Mouse (Mus musculus) C2C12 (cell line): ENCODE data around the gene Csrp1.

Experiments used
- CTCF ChIP-seq: IDR thresholded peaks from one replicate; pipeline ENCODE4 v1.5.1; 2011; ENCODE audit not compliant: control insufficient read depth, insufficient read depth, insufficient read length
- FOSL1 ChIP-seq: IDR thresholded peaks from one replicate; pipeline ENCODE4 v1.8.0; 2011; ENCODE audit warnings: mild to moderate bottlenecking, low read length; ENCODE audit not compliant: poor library complexity, insufficient read depth, severe bottlenecking
- MAX ChIP-seq: IDR thresholded peaks from one replicate; pipeline ENCODE4 v1.6.1; 2011; ENCODE audit warnings: mild to moderate bottlenecking, control low read depth
- MYOD1 ChIP-seq: IDR thresholded peaks from one replicate; pipeline ENCODE4 v1.6.1; 2011; ENCODE audit warnings: low read depth; ENCODE audit not compliant: control insufficient read depth, insufficient read length
- USF1 ChIP-seq: IDR thresholded peaks from one replicate; pipeline ENCODE4 v1.6.1; 2011; ENCODE audit warnings: low read depth, mild to moderate bottlenecking, control low read depth, moderate library complexity

DNA sequence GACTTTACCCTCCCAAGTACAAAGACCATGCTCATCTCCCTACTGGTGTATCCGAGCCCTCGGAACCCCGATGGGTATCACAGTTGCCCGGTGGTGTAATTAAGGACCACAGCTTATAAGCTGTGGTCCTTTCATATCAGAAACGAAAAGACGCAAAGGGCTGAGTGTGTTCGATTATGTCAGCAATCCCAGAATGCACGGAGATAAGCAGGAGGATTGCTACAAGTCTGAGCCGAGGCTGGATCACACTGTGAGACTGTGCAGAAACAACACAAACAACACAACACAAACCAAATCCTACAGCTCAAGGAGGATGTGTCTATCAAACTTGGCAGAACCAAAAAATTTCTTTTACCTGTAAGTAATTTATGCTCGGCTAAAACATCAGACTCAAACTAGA is 43.6 kb upstream of the Csrp1 start:
- TF ChIP-seq CTCF (no peak), USF1 (no peak), FOSL1 (no peak), MAX (no peak), MYOD1 (no peak)
